Mouse (Mus musculus): ENCODE results near the gene Gpr21. TPM values are rescaled to one million over a fixed set of nuclear protein-coding genes. Genes with fewer than 3 reads are reported as not detected.

The Gpr21 gene
- polyA plus RNA-seq (2012; rRNA removed): 9.4 and 10.3 TPM in 2 replicates

DNA sequence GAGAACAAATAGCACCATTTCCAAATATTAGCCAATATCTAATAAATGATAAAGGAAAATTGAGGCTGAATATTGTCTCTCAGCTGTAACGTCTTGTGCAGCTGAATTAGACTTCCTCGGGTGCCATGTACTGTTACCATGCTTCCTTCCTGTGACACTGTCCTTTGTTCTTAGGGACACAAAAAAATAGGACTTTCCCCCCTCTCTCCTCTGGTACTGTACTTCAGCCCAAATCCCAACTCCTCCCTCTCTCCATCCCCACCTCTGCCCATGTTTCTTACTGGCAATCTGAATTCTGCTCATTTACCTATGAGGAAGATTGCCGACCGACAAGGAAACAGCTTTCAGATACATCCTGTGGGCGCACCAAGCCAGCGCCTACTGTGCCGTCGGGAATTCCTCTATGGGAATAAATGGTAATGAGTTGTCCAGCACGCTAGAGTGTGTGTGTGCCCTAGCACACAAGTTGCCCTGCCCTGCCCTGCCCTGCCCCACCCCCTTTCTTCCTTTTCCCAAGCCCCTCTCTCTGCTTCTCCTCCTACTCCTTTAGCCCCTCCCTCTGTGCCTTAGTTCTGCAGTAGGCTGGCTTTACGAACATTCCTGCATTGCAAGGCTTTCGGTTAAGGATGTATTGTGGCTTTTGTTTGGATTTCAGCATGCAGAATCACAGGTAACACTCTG, at the start of gene Gpr21:
Gene Gpr21, plus strand, starts transcription at position 303 of the 681 bp plus-strand sequence.

Other genes starting within 250 kb of the Gpr21 start
- not detected in 2 replicates for gene Olfr368, start 189.8 kb upstream of the Gpr21 start, polyA plus RNA-seq (2012; rRNA removed)
- 38.1 and 40.0 TPM in 2 replicates for gene Pdcl, start 157.0 kb upstream of the Gpr21 start, polyA plus RNA-seq (2012; rRNA removed)
- 28.4 and 30.0 TPM in 2 replicates for gene Rc3h2, start 93.4 kb upstream of the Gpr21 start, polyA plus RNA-seq (2012; rRNA removed)
- gene Zbtb26, start 73.2 kb upstream of the Gpr21 start, polyA plus RNA-seq (2012; rRNA removed): 7.1 and 7.8 TPM in 2 replicates
- 18.2 and 18.3 TPM in 2 replicates for gene Zbtb6, start 73.2 kb upstream of the Gpr21 start, polyA plus RNA-seq (2012; rRNA removed)
- 54.2 and 59.7 TPM in 2 replicates for gene Rabgap1, start 73.1 kb upstream of the Gpr21 start, polyA plus RNA-seq (2012; rRNA removed)
- 77.7 and 82.8 TPM in 2 replicates for gene Strbp, start 187.5 kb downstream of the Gpr21 start, polyA plus RNA-seq (2012; rRNA removed)

Measured in central nervous system, embryonic 18 days (tissue).